Mouse (Mus musculus) heart, embryonic 14.5 days (tissue): Measurements from ENCODE around the gene Ndrg3. TPM values are rescaled to one million over a fixed set of nuclear protein-coding genes. Genes with fewer than 3 reads are reported as not detected.

Experiments
- ATAC-seq: fragments of 200-750 bp; cut with Nextera tagmentation; 2 replicates; pipeline ENCODE4 v1.8.0; 2017; ENCODE audit warnings: low read depth, moderate TSS enrichment; ENCODE audit not compliant: insufficient number of reproducible peaks, insufficient read depth, low FRiP score
- H3K27ac ChIP-seq, 2 experiments: fragments of 200-500 bp in 1 of 2; fragments of 300-500 bp in 1 of 2; sonication (generic) in 1 of 2; replicated peaks in 1 of 2; 2 replicates each; pipeline ENCODE4 v1.5.1; 2012 to 2014; ENCODE audit warnings: low read depth in 2 of 2, low read length in 2 of 2, control low read depth in 1 of 2, mild to moderate bottlenecking in 1 of 2, mixed read lengths in 1 of 2; ENCODE audit not compliant: control insufficient read depth in 1 of 2, insufficient read depth in 1 of 2
- H3K27me3 ChIP-seq: fragments of 300-500 bp; sonication (generic); 2 replicates; pipeline ENCODE4 v1.6.1; 2014; ENCODE audit warnings: mild to moderate bottlenecking, low read length, control low read depth; ENCODE audit not compliant: control insufficient read depth, insufficient read depth
- H3K36me3 ChIP-seq: fragments of 300-500 bp; sonication (generic); 2 replicates; pipeline ENCODE4 v1.6.1; 2014; ENCODE audit warnings: mild to moderate bottlenecking, control low read depth, low read length, mixed read lengths; ENCODE audit not compliant: control insufficient read depth, insufficient read depth
- H3K4me1 ChIP-seq, 2 experiments: fragments of 200-500 bp in 1 of 2; fragments of 300-500 bp in 1 of 2; sonication (generic) in 1 of 2; 2 replicates each; pipeline ENCODE4 v1.6.1; 2012 to 2014; ENCODE audit warnings: low read length in 2 of 2, control low read depth in 1 of 2, mixed read lengths in 1 of 2; ENCODE audit not compliant: control insufficient read depth in 2 of 2, insufficient read depth in 2 of 2
- H3K4me2 ChIP-seq: fragments of 300-500 bp; sonication (generic); 2 replicates; pipeline ENCODE4 v1.6.1; 2014; ENCODE audit warnings: mild to moderate bottlenecking, low read length
- H3K4me3 ChIP-seq, 2 experiments: fragments of 200-500 bp in 1 of 2; fragments of 300-500 bp in 1 of 2; sonication (generic) in 1 of 2; 2 replicates each; pipeline ENCODE4 v1.5.1; 2012 to 2014; ENCODE audit warnings: low read length in 2 of 2, mild to moderate bottlenecking in 2 of 2, control low read depth in 1 of 2, low read depth in 1 of 2, moderate library complexity in 1 of 2; ENCODE audit not compliant: control insufficient read depth in 1 of 2, insufficient read depth in 1 of 2
- H3K9ac ChIP-seq: fragments of 300-500 bp; sonication (generic); 2 replicates; pipeline ENCODE4 v1.6.1; 2014; ENCODE audit warnings: mild to moderate bottlenecking, low read length
- H3K9me3 ChIP-seq: fragments of 300-500 bp; sonication (generic); 2 replicates; pipeline ENCODE4 v1.6.1; 2016; ENCODE audit warnings: low read length, control low read depth; ENCODE audit not compliant: control insufficient read depth
- WGBS: fragments of 180-500 bp; shearing (Covaris S2); extraction: QIAGEN DNeasy Blood & Tissue Kit; methylation state at CpG from one replicate; pipeline ENCODE4 v1.1.7; 2014; 5-methylcytosine and 5-hydroxymethylcytosine counted together
- polyA plus RNA-seq: library from polyadenylated mRNA; unstranded; fragments of >200 nt; fragmentation: Nextera tagmentation; extraction: Ambion mirVana; gene quantifications from 2 replicates; pipeline ENCODE4 v1.2.1, GENCODE M21; 2014

Ndrg3 gene
- polyA plus RNA-seq, 1 experiment from 2014 or later: 32.9 TPM

DNA sequence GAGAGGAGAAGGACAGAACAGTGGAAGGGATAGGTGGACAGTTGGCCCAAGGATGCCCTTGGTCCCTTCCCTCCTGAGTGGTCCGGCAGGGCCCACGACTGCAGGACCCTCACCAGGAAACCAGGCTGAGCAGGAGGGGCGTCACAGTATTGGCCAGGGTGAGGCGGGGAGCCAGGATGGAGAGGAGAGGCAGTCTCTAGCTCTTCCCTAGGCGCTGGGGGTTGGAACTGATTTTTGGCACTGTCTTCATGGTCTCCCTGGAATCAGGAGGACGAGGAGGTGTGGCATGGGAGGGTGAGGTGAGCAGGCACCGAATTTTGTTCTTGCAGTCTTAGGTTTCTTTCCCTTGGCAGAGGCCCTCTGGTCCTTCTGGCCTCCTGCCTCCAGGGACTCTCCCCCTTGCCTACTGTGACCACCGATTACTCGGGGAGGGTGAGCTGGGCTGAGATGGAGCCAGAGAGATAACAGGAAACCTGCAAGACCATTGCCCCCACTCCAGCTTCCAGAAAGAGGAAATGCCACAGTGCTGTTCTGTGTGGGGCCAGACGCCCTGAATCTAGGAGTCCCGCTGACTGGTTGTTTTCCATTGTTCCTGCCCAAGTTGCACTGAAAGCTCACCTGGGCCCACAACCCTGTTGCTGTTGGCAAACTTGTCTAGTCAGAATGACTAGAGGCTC, 18.9 kb upstream of the Ndrg3 start:
- no peak for ATAC-seq
- WGBS: 46% methylated on average over 11 of the region's 11 CpGs
- Histone ChIP-seq H3K4me3 (no peak overlapping the region), H3K27me3 (no peaks in the 10 kb centered on the region), H3K4me2 (no peak overlapping the region), H3K36me3 (peaks cover 22% of the 10 kb centered on the region), H3K27ac (no peak overlapping the region), H3K9ac (no peak overlapping the region), H3K9me3 (no peaks in the 10 kb centered on the region), H3K4me1 (peaks cover 14 to 15% of the 10 kb centered on the region in 2 experiments)

DNA sequence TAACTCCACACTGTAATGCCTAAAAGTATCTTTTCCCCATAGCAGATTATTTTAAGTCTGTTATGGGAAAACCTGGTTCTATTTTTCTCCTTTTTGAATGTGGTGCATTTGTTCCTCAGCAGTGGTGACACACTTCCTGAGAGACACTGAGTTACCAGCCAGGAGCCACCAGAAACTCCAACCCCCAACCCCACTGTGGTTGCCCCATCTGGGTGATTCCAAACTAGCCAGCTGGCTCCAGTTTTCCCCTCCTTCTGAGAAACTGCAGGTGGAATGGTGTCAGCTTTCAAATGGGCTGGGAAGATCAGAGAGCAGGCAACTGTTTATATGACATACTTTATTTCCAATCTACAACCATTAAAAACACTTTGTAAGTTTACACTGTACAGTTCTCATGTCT, 18.3 kb upstream of the Ndrg3 start:
- H3K9me3 ChIP-seq: no peaks in the 10 kb centered on the region
- no peak overlapping the region for H3K4me2 ChIP-seq
- H3K4me3 ChIP-seq: no peak overlapping the region
- H3K4me1 ChIP-seq: peaks cover 14 to 17% of the 10 kb centered on the region in 2 experiments
- H3K27me3 ChIP-seq: no peaks in the 10 kb centered on the region
- H3K36me3 ChIP-seq: peaks cover 17% of the 10 kb centered on the region
- H3K9ac ChIP-seq: no peak overlapping the region
- no peak overlapping the region for H3K27ac ChIP-seq
- no peak for ATAC-seq

- Histone ChIP-seq H3K4me3 (no peak overlapping the region), H3K27me3 (no peaks in the 10 kb centered on the region), H3K9ac (no peak overlapping the region), H3K27ac (no peak overlapping the region), H3K4me1 (peaks cover 14 to 17% of the 10 kb centered on the region in 2 experiments), H3K9me3 (no peaks in the 10 kb centered on the region), H3K4me2 (no peak overlapping the region), H3K36me3 (peaks cover 22% of the 10 kb centered on the region)
- no peak for ATAC-seq
These were observed 16.7 kb upstream of the Ndrg3 start for GRCm38 (mm10) chr2:157008509-157008908.

DNA sequence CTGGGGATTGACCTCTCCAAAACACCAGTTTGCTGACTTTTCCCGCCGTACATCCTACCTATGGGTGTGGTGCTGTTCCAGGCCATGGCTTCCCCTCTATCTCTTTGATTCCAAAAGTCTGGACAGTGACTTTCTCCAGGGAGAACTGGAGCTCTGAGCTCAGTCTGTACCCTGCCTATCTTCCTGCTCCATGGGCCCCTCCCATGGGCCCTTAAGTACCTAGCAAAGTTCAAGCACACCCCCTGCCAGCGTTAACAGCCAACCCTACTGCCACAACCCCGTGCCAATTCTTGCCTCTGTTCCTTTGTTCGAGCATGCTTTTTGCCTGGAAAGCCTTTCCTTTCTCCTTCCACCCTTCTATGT, 15.4 kb upstream of the Ndrg3 start:
- Histone ChIP-seq H3K27me3 (no peaks in the 10 kb centered on the region), H3K4me3 (peak overlapping the region; percentile 73 to 77), H3K36me3 (peaks cover 27% of the 10 kb centered on the region), H3K9me3 (no peaks in the 10 kb centered on the region), H3K27ac (peak overlapping the region; percentile 58 to 82), H3K4me2 (peak overlapping the region; percentile 85), H3K4me1 (peaks cover 14 to 17% of the 10 kb centered on the region in 2 experiments), H3K9ac (peak overlapping the region; percentile 87)
- ATAC-seq: peak; percentile 11; the same call in 1 of the 2 replicates
- WGBS: 18% methylated on average over 5 of the region's 5 CpGs

GRCm38 (mm10) chr2:157006511-157007233, 14.8 kb upstream of the Ndrg3 start, which contains the start of gene Dsn1:
Gene Dsn1, minus strand, starts transcription at chr2:157007154.
- Histone ChIP-seq H3K4me3 (peak within 1 kb of the TSS; percentile 73 to 77), H3K4me1 (peaks cover 14 to 17% of the 10 kb centered on the region in 2 experiments), H3K27me3 (no peaks in the 10 kb centered on the region), H3K27ac (peak within 1 kb of the TSS; percentile 58 to 82), H3K36me3 (peaks cover 29% of the 10 kb centered on the region), H3K4me2 (peak within 1 kb of the TSS; percentile 85), H3K9me3 (no peaks in the 10 kb centered on the region), H3K9ac (peak within 1 kb of the TSS; percentile 87)
- WGBS: under 1% methylated on average over 56 of the region's 56 CpGs
- peak; percentile 69 for ATAC-seq

GRCm38 (mm10) chr2:157002321-157002720, 10.5 kb upstream of the Ndrg3 start:
- Histone ChIP-seq H3K27me3 (no peaks in the 10 kb centered on the region), H3K36me3 (peaks cover 70% of the 10 kb centered on the region), H3K4me1 (peaks cover 5 to 7% of the 10 kb centered on the region in 2 experiments), H3K9me3 (no peaks in the 10 kb centered on the region), H3K27ac (no peak overlapping the region), H3K4me2 (no peak overlapping the region), H3K4me3 (no peak overlapping the region), H3K9ac (no peak overlapping the region)
- 92% methylated on average over 4 of the region's 4 CpGs for WGBS
- ATAC-seq: no peak

DNA sequence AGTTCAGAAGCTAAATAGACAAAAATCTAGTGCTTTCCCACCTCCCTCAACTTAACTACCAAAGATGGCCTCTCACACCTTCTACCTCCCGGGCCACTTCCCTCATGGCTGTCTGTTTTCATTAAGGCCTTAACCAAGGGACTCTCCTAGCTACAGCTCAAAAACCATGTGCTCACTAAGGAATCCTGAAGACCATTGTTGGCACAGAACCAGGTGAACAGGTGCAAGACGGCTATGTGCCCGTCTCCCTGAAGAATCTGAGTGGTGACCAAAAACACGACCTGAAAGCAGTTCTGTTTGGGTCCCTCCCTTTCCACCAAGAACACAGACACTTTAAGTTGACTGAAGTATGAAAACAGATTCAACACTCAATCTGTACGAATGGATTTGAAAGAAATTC, 6.4 kb upstream of the Ndrg3 start:
- no peaks in the 10 kb centered on the region for H3K4me1 ChIP-seq
- no peaks in the 10 kb centered on the region for H3K9me3 ChIP-seq
- H3K9ac ChIP-seq: no peak overlapping the region
- 87% methylated on average over 5 of the region's 5 CpGs for WGBS
- no peak overlapping the region for H3K27ac ChIP-seq
- H3K4me3 ChIP-seq: no peak overlapping the region
- no peak for ATAC-seq
- peaks cover 90% of the 10 kb centered on the region for H3K36me3 ChIP-seq
- no peaks in the 10 kb centered on the region for H3K27me3 ChIP-seq
- no peak overlapping the region for H3K4me2 ChIP-seq
